Mouse (Mus musculus) CD4-positive naive resting alpha-beta T cell, adult 57 days (primary cell): Measurements from ENCODE around the gene Gm21994. TPM values are rescaled to one million over a fixed set of nuclear protein-coding genes. Genes with fewer than 3 reads are reported as not detected.

Experiments used
- total RNA-seq: library from RNA; stranded (reverse); gene quantifications from one replicate; pipeline ENCODE4 v1.2.4, GENCODE M21; 2023

The Gm21994 gene
- total RNA-seq: 16.6 TPM

DNA sequence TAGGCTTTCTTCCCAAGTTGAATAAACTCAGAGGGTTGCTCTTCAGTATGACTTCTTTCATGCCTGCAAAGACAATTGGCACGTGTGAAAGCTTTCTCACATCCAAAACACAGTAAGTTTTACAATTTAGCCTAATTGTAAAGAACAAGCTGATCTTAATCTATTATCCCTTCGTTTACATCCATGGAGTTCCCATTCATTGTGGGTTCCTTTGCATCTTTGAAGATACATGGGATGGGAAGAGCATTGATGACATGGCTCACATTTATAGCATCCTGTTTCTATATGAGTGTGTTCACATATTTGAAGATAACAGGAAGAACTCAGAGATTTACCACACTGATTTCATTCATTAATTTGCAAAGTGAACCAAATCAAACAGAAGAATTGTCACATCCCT lies at the start of gene Gm21994:
TSS of gene Gm21994 (minus strand) at position 101 of the 400 bp plus-strand sequence.

GRCm38 (mm10) chr2:150257291-150257690 lies 1.9 kb upstream of the Gm21994 start, which contains the start of gene Gm14124:
Gene Gm14124, plus strand, starts transcription at chr2:150257517.

GRCm38 (mm10) chr2:150217600-150218362 lies 37.6 kb downstream of the Gm21994 start, which contains the start of gene Zfp937:
Gene Zfp937, plus strand, starts transcription at chr2:150218073.

Other genes with a start within 250 kb of the Gm21994 start
- gene Zfp120, start 118.9 kb downstream of the Gm21994 start, total RNA-seq: 8.2 TPM
- gene Gm10770, start 75.9 kb downstream of the Gm21994 start, total RNA-seq: not detected
- 0.41 TPM for gene Gm14139, start 73.8 kb downstream of the Gm21994 start, total RNA-seq
- 6.7 TPM for gene Zfp937, start 37.5 kb downstream of the Gm21994 start, total RNA-seq
- 0.53 TPM for gene Gm14124, start 1.9 kb upstream of the Gm21994 start, total RNA-seq
- gene Gm10130, start 68.1 kb upstream of the Gm21994 start, total RNA-seq: 8.9 TPM
- gene 3300002I08Rik, start 107.2 kb upstream of the Gm21994 start, total RNA-seq: 9.8 TPM
- gene Zfp442, start 195.9 kb upstream of the Gm21994 start, total RNA-seq: 3.6 TPM
- 0.77 TPM for gene Zfp345, start 229.5 kb upstream of the Gm21994 start, total RNA-seq